Mouse (Mus musculus) liver, embryonic 14.5 days (tissue): ENCODE measurements around the gene Maml2. TPM values are rescaled to one million over a fixed set of nuclear protein-coding genes. Genes with fewer than 3 reads are reported as not detected.
A peak's percentile ranks its signal among the peaks of the same experiment; 100 is the strongest.

ENCODE experiments used
- ATAC-seq: fragments of 200-750 bp; cut with Nextera tagmentation; 2 replicates; pipeline ENCODE4 v1.8.0; 2017; ENCODE audit warnings: moderate number of reproducible peaks, mild to moderate bottlenecking, moderate library complexity; ENCODE audit not compliant: insufficient read depth
- DNase-seq, 3 experiments: peaks; one replicate each; pipeline ENCODE4 v3.0.0-alpha.2; 2012 to 2013; ENCODE audit warnings: low read depth in 3 of 3, low spot score in 3 of 3
- H3K27ac ChIP-seq: fragments of 300-500 bp; sonication (generic); 2 replicates; pipeline ENCODE4 v1.5.1; 2014; ENCODE audit warnings: moderate library complexity, mild to moderate bottlenecking, control low read depth, inconsistent platforms
- H3K27me3 ChIP-seq: fragments of 300-500 bp; sonication (generic); 2 replicates; pipeline ENCODE4 v1.6.1; 2014; ENCODE audit warnings: mild to moderate bottlenecking, low read length, moderate library complexity; ENCODE audit not compliant: control insufficient read depth, insufficient read depth
- H3K36me3 ChIP-seq: fragments of 300-500 bp; sonication (generic); replicated peaks from 2 replicates; pipeline ENCODE4 v1.6.1; 2014; ENCODE audit warnings: low read depth; ENCODE audit not compliant: control insufficient read depth, insufficient read depth
- H3K4me1 ChIP-seq, 2 experiments: fragments of 200-500 bp in 1 of 2; fragments of 300-500 bp in 1 of 2; sonication (generic) in 1 of 2; replicated peaks; 2 replicates each; pipeline ENCODE4 v1.6.1; 2012 to 2014; ENCODE audit warnings: antibody characterized with exemption in 1 of 2, inconsistent platforms in 1 of 2, low read length in 1 of 2; ENCODE audit not compliant: control insufficient read depth in 2 of 2, insufficient read depth in 2 of 2
- H3K4me2 ChIP-seq: fragments of 300-500 bp; sonication (generic); 2 replicates; pipeline ENCODE4 v1.6.1; 2014; ENCODE audit warnings: low read depth, mild to moderate bottlenecking, control low read depth, moderate library complexity
- H3K4me3 ChIP-seq, 2 experiments: fragments of 200-500 bp in 1 of 2; fragments of 300-500 bp in 1 of 2; sonication (generic) in 1 of 2; 2 replicates each; pipeline ENCODE4 v1.5.1; 2012 to 2014; ENCODE audit warnings: low read depth in 2 of 2, low read length in 2 of 2, mild to moderate bottlenecking in 2 of 2, control low read depth in 1 of 2, inconsistent platforms in 1 of 2, moderate library complexity in 1 of 2; ENCODE audit not compliant: insufficient read depth in 1 of 2
- H3K9ac ChIP-seq: fragments of 300-500 bp; sonication (generic); replicated peaks from 2 replicates; pipeline ENCODE4 v1.6.1; 2014; ENCODE audit warnings: mild to moderate bottlenecking, control low read depth, moderate library complexity
- H3K9me3 ChIP-seq: fragments of 300-500 bp; sonication (generic); 2 replicates; pipeline ENCODE4 v1.6.1; 2016; ENCODE audit warnings: low read length, mixed read lengths; ENCODE audit not compliant: control insufficient read depth
- CTCF ChIP-seq: IDR thresholded peaks from 2 replicates; pipeline ENCODE4 v1.5.1; 2016; ENCODE audit warnings: antibody characterized with exemption, low read depth, control low read depth
- EP300 ChIP-seq: IDR thresholded peaks from 2 replicates; pipeline ENCODE4 v1.6.1; 2016; ENCODE audit warnings: antibody characterized with exemption, low read depth
- WGBS: fragments of 180-500 bp; shearing (Covaris S2); extraction: QIAGEN DNeasy Blood & Tissue Kit; methylation state at CpG from one replicate; pipeline ENCODE4 v1.1.7; 2014; ENCODE audit not compliant: insufficient replicate concordance; 5-methylcytosine and 5-hydroxymethylcytosine counted together
- polyA plus RNA-seq, 2 experiments: library from polyadenylated mRNA; depleted of rRNA in 1 of 2; stranded (reverse) in 1 of 2; unstranded in 1 of 2; fragments of >200 nt; fragmentation: Nextera tagmentation in 1 of 2; extraction: Ambion mirVana in 1 of 2; gene quantifications; 2 replicates each; pipeline versions ENCODE4 v1.2.1 to v1.2.3; 2012 to 2014

Maml2 gene
- polyA plus RNA-seq, 2 experiments = 0.65 to 0.66 TPM

GRCm38 (mm10) chr9:13668742-13669141, 371.0 kb downstream of the Maml2 start:
- H3K4me2 ChIP-seq = no peak overlapping the region
- ATAC-seq (no peak), DNase-seq (no peak)
- no peak overlapping the region for H3K27ac ChIP-seq
- no peak overlapping the region for H3K4me3 ChIP-seq
- no peaks in the 10 kb centered on the region for H3K9me3 ChIP-seq
- no peaks in the 10 kb centered on the region for H3K27me3 ChIP-seq
- H3K36me3 ChIP-seq = no peaks in the 10 kb centered on the region
- 46% methylated on average over 2 of the region's 2 CpGs for WGBS
- H3K4me1 ChIP-seq = no peaks in the 10 kb centered on the region
- TF ChIP-seq CTCF (no peak), EP300 (no peak)
- no peak overlapping the region for H3K9ac ChIP-seq

GRCm38 (mm10) chr9:13671125-13671769, 373.5 kb downstream of the Maml2 start:
- no peak for ATAC-seq
- DNase-seq = no peak
- TF ChIP-seq CTCF = no peak
- no peak for TF ChIP-seq EP300
- Histone ChIP-seq H3K4me3 (no peak overlapping the region), H3K9me3 (no peaks in the 10 kb centered on the region), H3K9ac (no peak overlapping the region), H3K36me3 (no peaks in the 10 kb centered on the region), H3K4me2 (no peak overlapping the region), H3K27ac (no peak overlapping the region), H3K4me1 (no peaks in the 10 kb centered on the region), H3K27me3 (no peaks in the 10 kb centered on the region)
- 45% methylated on average over 3 of the region's 3 CpGs for WGBS

GRCm38 (mm10) chr9:13673304-13673703, 375.5 kb downstream of the Maml2 start:
- H3K4me1 ChIP-seq = peaks cover 0 to 4% of the 10 kb centered on the region in 2 experiments; a peak in 2 of 4 replicates
- 37% methylated on average over 2 of the region's 2 CpGs for WGBS
- TF ChIP-seq CTCF (no peak), EP300 (no peak)

GRCm38 (mm10) chr9:13678026-13678425, 380.3 kb downstream of the Maml2 start:
- H3K9ac ChIP-seq = no peak overlapping the region
- TF ChIP-seq EP300 (peak; percentile 56; the same call in 1 of the 2 replicates), CTCF (no peak)
- no peak overlapping the region for H3K4me3 ChIP-seq
- no peak overlapping the region for H3K27ac ChIP-seq
- H3K4me2 ChIP-seq = no peak overlapping the region
- H3K27me3 ChIP-seq = no peaks in the 10 kb centered on the region
- no peaks in the 10 kb centered on the region for H3K36me3 ChIP-seq
- 18% methylated on average over 2 of the region's 2 CpGs for WGBS
- ATAC-seq = no peak
- H3K9me3 ChIP-seq = no peaks in the 10 kb centered on the region
- peaks cover 0 to 20% of the 10 kb centered on the region in 2 experiments; a peak in 2 of 4 replicates for H3K4me1 ChIP-seq
- no peak for DNase-seq

More at GRCm38 (mm10) chr9:13673304-13673703, 375.5 kb downstream of the Maml2 start:
- no peak overlapping the region for H3K4me3 ChIP-seq
- no peak overlapping the region for H3K27ac ChIP-seq
- DNase-seq (no peak), ATAC-seq (no peak)
- no peaks in the 10 kb centered on the region for H3K9me3 ChIP-seq
- no peak overlapping the region for H3K4me2 ChIP-seq
- H3K36me3 ChIP-seq = no peaks in the 10 kb centered on the region
- H3K27me3 ChIP-seq = no peaks in the 10 kb centered on the region
- H3K9ac ChIP-seq = no peak overlapping the region

GRCm38 (mm10) chr9:13679696-13680095, 381.9 kb downstream of the Maml2 start:
- Histone ChIP-seq H3K4me2 (no peak overlapping the region), H3K9ac (no peak overlapping the region), H3K4me3 (no peak overlapping the region), H3K27me3 (no peaks in the 10 kb centered on the region), H3K9me3 (no peaks in the 10 kb centered on the region), H3K36me3 (no peaks in the 10 kb centered on the region), H3K27ac (no peak overlapping the region), H3K4me1 (peaks cover 0 to 20% of the 10 kb centered on the region in 2 experiments; a peak in 2 of 4 replicates)
- no peak for ATAC-seq
- no peak for TF ChIP-seq CTCF
- 53% methylated on average over 2 of the region's 2 CpGs for WGBS
- no peak for DNase-seq
